Mouse (Mus musculus): ENCODE measurements around the gene Nagpa. TPM values are rescaled to one million over a fixed set of nuclear protein-coding genes. Genes with fewer than 3 reads are reported as not detected.
"Not testable (repeated sequence)": the region's sequence is repeated elsewhere in the genome, so short reads cannot be mapped to it uniquely, and the experiment has no call there.

Nagpa gene
- polyA plus RNA-seq, 2 experiments, result 9.2 to 9.7 TPM

- Histone ChIP-seq H3K4me1 (replicated peaks; ENCODE audit: control insufficient read depth in 2 of 2, insufficient read depth in 2 of 2, low read length in 1 of 2) (no peaks in the 10 kb centered on the region), H3K36me3 (replicated peaks; ENCODE audit: control insufficient read depth, insufficient read depth, low read depth) (peaks cover 2% of the 10 kb centered on the region)
- TF ChIP-seq CTCF (IDR thresholded peaks at IDR 0.05; ENCODE audit: low read depth), result no peak
- TF ChIP-seq EP300 (IDR thresholded peaks at IDR 0.05; ENCODE audit: low read depth), result no peak
Observed at GRCm38 (mm10) chr16:5242355-5242754, 38.5 kb upstream of the Nagpa start.

DNA sequence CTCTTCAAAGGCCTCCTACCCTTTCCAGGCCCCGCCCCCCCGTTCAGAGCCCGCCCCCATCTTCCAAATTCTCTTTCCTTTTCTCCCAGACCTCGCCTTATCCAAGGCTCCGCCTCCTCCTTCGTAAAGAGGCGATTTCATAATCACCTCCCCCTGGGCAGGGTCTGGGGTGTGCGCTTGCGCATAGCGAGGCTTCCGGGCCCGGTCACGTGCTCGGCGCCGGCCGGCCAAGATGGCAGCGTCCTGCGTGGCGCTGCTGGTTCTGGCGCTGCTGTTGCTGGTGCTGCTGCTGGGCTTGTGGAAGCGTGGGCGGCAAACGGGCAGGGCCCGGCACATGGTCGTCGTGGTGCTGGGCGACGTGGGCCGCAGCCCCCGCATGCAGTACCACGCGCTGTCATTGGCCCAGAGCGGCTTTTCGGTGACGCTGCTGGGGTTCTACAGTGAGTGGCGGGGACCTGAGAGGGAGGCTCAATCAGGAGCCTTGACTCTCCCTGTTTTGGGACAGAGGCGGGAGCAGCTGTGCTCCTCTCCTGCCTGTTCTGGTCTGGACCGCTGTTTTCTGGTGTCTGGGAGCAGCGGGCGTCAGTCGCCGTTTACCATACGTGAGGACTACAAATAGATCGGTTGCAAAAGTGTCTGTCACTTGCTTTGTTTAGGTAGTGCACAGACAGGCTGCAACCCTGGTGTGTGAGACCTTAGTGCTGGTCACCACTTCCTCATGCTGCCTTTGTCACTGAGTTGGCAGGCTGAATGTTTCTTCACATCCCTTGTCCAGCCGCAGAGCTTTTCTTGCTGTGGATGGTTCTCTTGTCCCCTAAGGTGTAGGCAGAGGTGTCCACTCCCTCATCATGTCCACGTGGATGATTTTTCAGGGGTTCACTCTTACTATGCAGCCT is 29.9 kb upstream of the Nagpa start, which contains the start of gene Alg1:
Gene Alg1, plus strand, starts transcription at position 204 of the 896 bp plus-strand sequence.
- peak within 1 kb of the TSS; percentile 86 for H3K9ac ChIP-seq (replicated peaks)
- no peaks in the 10 kb centered on the region for H3K36me3 ChIP-seq (replicated peaks; ENCODE audit: control insufficient read depth, insufficient read depth, low read depth)
- DNase-seq (ENCODE audit: low read depth in 3 of 3, low spot score in 3 of 3) (peak; percentile 89 to 91 (median 91)), ATAC-seq (ENCODE audit: insufficient read depth) (peak; percentile 93)
- no peak within 1 kb of the TSS for H3K27ac ChIP-seq
- H3K4me1 ChIP-seq (replicated peaks; ENCODE audit: control insufficient read depth in 2 of 2, insufficient read depth in 2 of 2, low read length in 1 of 2), result peaks cover 6 to 12% of the 10 kb centered on the region in 2 experiments
- peak within 1 kb of the TSS; percentile 84 for H3K4me2 ChIP-seq (ENCODE audit: low read depth)
- peak within 1 kb of the TSS; percentile 63 to 92 for H3K4me3 ChIP-seq (ENCODE audit: insufficient read depth in 1 of 2, low read depth in 2 of 2, low read length in 2 of 2)
- no peaks in the 10 kb centered on the region for H3K27me3 ChIP-seq (ENCODE audit: control insufficient read depth, insufficient read depth, low read length)
- TF ChIP-seq CTCF (IDR thresholded peaks at IDR 0.05; ENCODE audit: low read depth), result no peak
- no peak for TF ChIP-seq EP300 (IDR thresholded peaks at IDR 0.05; ENCODE audit: low read depth)
- no peaks in the 10 kb centered on the region; the same call in 1 of the 2 replicates for H3K9me3 ChIP-seq (ENCODE audit: control insufficient read depth, low read length)
- WGBS (ENCODE audit: insufficient replicate concordance), result 1% methylated on average over 47 of the region's 47 CpGs

More at GRCm38 (mm10) chr16:5242355-5242754, 38.5 kb upstream of the Nagpa start:
- Histone ChIP-seq H3K27ac (no peak overlapping the region), H3K4me3 (ENCODE audit: insufficient read depth in 1 of 2, low read depth in 2 of 2, low read length in 2 of 2) (no peak overlapping the region), H3K9ac (replicated peaks) (no peak overlapping the region), H3K9me3 (ENCODE audit: control insufficient read depth, low read length) (no peaks in the 10 kb centered on the region), H3K4me2 (ENCODE audit: low read depth) (no peak overlapping the region), H3K27me3 (ENCODE audit: control insufficient read depth, insufficient read depth, low read length) (no peaks in the 10 kb centered on the region)
- WGBS (ENCODE audit: insufficient replicate concordance), result 80% methylated on average over 4 of the region's 4 CpGs
- no peak for ATAC-seq (ENCODE audit: insufficient read depth)
- no peak for DNase-seq (ENCODE audit: low read depth in 3 of 3, low spot score in 3 of 3)

- DNase-seq (ENCODE audit: low read depth in 3 of 3, low spot score in 3 of 3) (no peak), ATAC-seq (ENCODE audit: insufficient read depth) (no peak)
- peak overlapping the region in 1 of 2 experiments; percentile 92; a peak in 2 of 4 replicates for H3K4me3 ChIP-seq (ENCODE audit: insufficient read depth in 1 of 2, low read depth in 2 of 2, low read length in 2 of 2)
- peak overlapping the region; percentile 84 for H3K4me2 ChIP-seq (ENCODE audit: low read depth)
- no peak overlapping the region for H3K9ac ChIP-seq (replicated peaks)
- no peak overlapping the region for H3K27ac ChIP-seq
- H3K27me3 ChIP-seq (ENCODE audit: control insufficient read depth, insufficient read depth, low read length), result no peaks in the 10 kb centered on the region
- 66% methylated on average over 4 of the region's 4 CpGs for WGBS (ENCODE audit: insufficient replicate concordance)
- H3K36me3 ChIP-seq (replicated peaks; ENCODE audit: control insufficient read depth, insufficient read depth, low read depth), result no peaks in the 10 kb centered on the region
- no peaks in the 10 kb centered on the region; the same call in 1 of the 2 replicates for H3K9me3 ChIP-seq (ENCODE audit: control insufficient read depth, low read length)
- H3K4me1 ChIP-seq (replicated peaks; ENCODE audit: control insufficient read depth in 2 of 2, insufficient read depth in 2 of 2, low read length in 1 of 2), result peaks cover 6 to 12% of the 10 kb centered on the region in 2 experiments
- TF ChIP-seq CTCF (IDR thresholded peaks at IDR 0.05; ENCODE audit: low read depth) (no peak), EP300 (IDR thresholded peaks at IDR 0.05; ENCODE audit: low read depth) (no peak)
Observed at GRCm38 (mm10) chr16:5232982-5233381, 29.2 kb upstream of the Nagpa start.

DNA sequence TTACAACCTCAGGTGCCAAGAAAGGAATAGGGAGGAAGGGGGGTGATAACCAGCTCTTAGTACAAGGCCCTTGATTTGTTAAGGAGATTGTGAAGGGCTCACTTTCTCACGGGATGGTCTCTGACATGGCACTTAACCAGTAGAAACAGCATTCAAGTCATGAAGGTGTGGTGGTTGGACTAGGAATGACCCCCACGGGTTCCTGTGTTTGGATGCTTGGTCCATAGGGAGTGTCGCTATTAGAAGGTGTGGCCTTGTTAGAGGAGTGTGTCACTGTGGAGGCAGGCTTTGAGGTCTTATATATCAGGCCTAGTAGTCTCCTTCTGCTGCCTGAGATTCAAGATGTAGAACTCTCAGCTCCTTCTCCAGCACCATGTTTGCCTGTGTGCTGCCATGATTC is 24.3 kb upstream of the Nagpa start:
- not testable (repeated sequence) for H3K36me3 ChIP-seq (replicated peaks; ENCODE audit: control insufficient read depth, insufficient read depth, low read depth); H3K9ac ChIP-seq (replicated peaks); DNase-seq (ENCODE audit: low read depth in 3 of 3, low spot score in 3 of 3); H3K9me3 ChIP-seq (ENCODE audit: control insufficient read depth, low read length); H3K4me1 ChIP-seq (replicated peaks; ENCODE audit: control insufficient read depth in 2 of 2, insufficient read depth in 2 of 2, low read length in 1 of 2); ATAC-seq (ENCODE audit: insufficient read depth); H3K4me2 ChIP-seq (ENCODE audit: low read depth); H3K27me3 ChIP-seq (ENCODE audit: control insufficient read depth, insufficient read depth, low read length); H3K27ac ChIP-seq; H3K4me3 ChIP-seq (ENCODE audit: insufficient read depth in 1 of 2, low read depth in 2 of 2, low read length in 2 of 2)
- 54% methylated on average over 3 of the region's 3 CpGs for WGBS (ENCODE audit: insufficient replicate concordance)

DNA sequence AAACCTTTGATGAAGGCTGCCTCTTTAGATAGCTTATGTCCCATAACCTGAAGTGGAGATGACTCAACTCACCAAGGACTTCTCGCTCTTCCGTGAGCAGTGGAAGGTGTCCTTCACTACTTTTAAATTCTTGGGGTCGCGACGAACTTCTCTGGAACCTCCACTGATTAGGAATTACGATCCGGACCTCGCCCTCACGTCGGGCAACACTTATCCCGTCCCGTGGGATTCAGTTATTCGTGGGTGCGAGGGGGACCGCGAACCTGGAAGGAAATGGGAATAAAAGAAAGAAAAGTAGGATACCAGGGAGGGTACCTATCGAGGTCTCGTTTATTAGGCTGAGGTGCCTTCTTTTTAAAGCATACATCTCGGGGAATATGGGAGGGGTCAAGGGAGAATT is 23.7 kb upstream of the Nagpa start:
- H3K27ac ChIP-seq; DNase-seq (ENCODE audit: low read depth in 3 of 3, low spot score in 3 of 3); H3K27me3 ChIP-seq (ENCODE audit: control insufficient read depth, insufficient read depth, low read length); H3K9me3 ChIP-seq (ENCODE audit: control insufficient read depth, low read length); H3K4me1 ChIP-seq (replicated peaks; ENCODE audit: control insufficient read depth in 2 of 2, insufficient read depth in 2 of 2, low read length in 1 of 2); H3K4me3 ChIP-seq (ENCODE audit: insufficient read depth in 1 of 2, low read depth in 2 of 2, low read length in 2 of 2); ATAC-seq (ENCODE audit: insufficient read depth); H3K36me3 ChIP-seq (replicated peaks; ENCODE audit: control insufficient read depth, insufficient read depth, low read depth); H3K9ac ChIP-seq (replicated peaks); H3K4me2 ChIP-seq (ENCODE audit: low read depth): not testable (repeated sequence)
- 73% methylated on average over 19 of the region's 19 CpGs for WGBS (ENCODE audit: insufficient replicate concordance)

- not testable (repeated sequence) for ATAC-seq (ENCODE audit: insufficient read depth); H3K4me1 ChIP-seq (replicated peaks; ENCODE audit: control insufficient read depth in 2 of 2, insufficient read depth in 2 of 2, low read length in 1 of 2); H3K9ac ChIP-seq (replicated peaks); H3K27me3 ChIP-seq (ENCODE audit: control insufficient read depth, insufficient read depth, low read length); DNase-seq (ENCODE audit: low read depth in 3 of 3, low spot score in 3 of 3); H3K36me3 ChIP-seq (replicated peaks; ENCODE audit: control insufficient read depth, insufficient read depth, low read depth); H3K27ac ChIP-seq; H3K9me3 ChIP-seq (ENCODE audit: control insufficient read depth, low read length); H3K4me2 ChIP-seq (ENCODE audit: low read depth); H3K4me3 ChIP-seq (ENCODE audit: insufficient read depth in 1 of 2, low read depth in 2 of 2, low read length in 2 of 2)
- WGBS (ENCODE audit: insufficient replicate concordance), result 13% methylated on average over 1 of the region's 1 CpGs
Observed at GRCm38 (mm10) chr16:5226534-5226933, 22.7 kb upstream of the Nagpa start.
